Mouse (Mus musculus): ENCODE data around the gene Ptk6. TPM values are rescaled to one million over a fixed set of nuclear protein-coding genes. Genes with fewer than 3 reads are reported as not detected.

Gene Ptk6
- polyA plus RNA-seq, 1 experiment from 2014 or later, result not detected

- no peak overlapping the region for H3K4me2 ChIP-seq (ENCODE audit: low read depth)
- H3K4me1 ChIP-seq (ENCODE audit: control insufficient read depth, insufficient read depth, low read length), result peaks cover 5% of the 10 kb centered on the region; the same call in 1 of the 2 replicates
- H3K4me3 ChIP-seq (ENCODE audit: low read depth, low read length), result no peak overlapping the region
- no peak overlapping the region for H3K9ac ChIP-seq (ENCODE audit: low read length)
- no peaks in the 10 kb centered on the region for H3K36me3 ChIP-seq (ENCODE audit: control insufficient read depth, insufficient read depth, low read length)
- H3K27me3 ChIP-seq (ENCODE audit: control insufficient read depth, insufficient read depth, low read length), result no peaks in the 10 kb centered on the region
- H3K9me3 ChIP-seq (ENCODE audit: control insufficient read depth, low read length), result no peaks in the 10 kb centered on the region
- ATAC-seq (ENCODE audit: insufficient read depth, low FRiP score, low TSS enrichment), result no peak
- no peak overlapping the region for H3K27ac ChIP-seq (ENCODE audit: low read depth, low read length)
- no peak for DNase-seq (ENCODE audit: low spot score)
- 89% methylated on average over 1 of the region's 1 CpGs for WGBS
These were observed 13.3 kb downstream of the Ptk6 start for GRCm38 (mm10) chr2:181189321-181189720.

- WGBS, result 75% methylated on average over 2 of the region's 2 CpGs
- no peaks in the 10 kb centered on the region for H3K27me3 ChIP-seq (ENCODE audit: control insufficient read depth, insufficient read depth, low read length)
- ATAC-seq (ENCODE audit: insufficient read depth, low FRiP score, low TSS enrichment) (no peak), DNase-seq (ENCODE audit: low spot score) (no peak)
- H3K9me3 ChIP-seq (ENCODE audit: control insufficient read depth, low read length), result no peaks in the 10 kb centered on the region
- H3K4me1 ChIP-seq (ENCODE audit: control insufficient read depth, insufficient read depth, low read length), result peaks cover 5% of the 10 kb centered on the region; the same call in 1 of the 2 replicates
- peak overlapping the region; percentile 73 for H3K4me2 ChIP-seq (ENCODE audit: low read depth)
- H3K27ac ChIP-seq (ENCODE audit: low read depth, low read length), result peak overlapping the region; percentile 39
- peak overlapping the region; percentile 4; the same call in 1 of the 2 replicates for H3K4me3 ChIP-seq (ENCODE audit: low read depth, low read length)
- H3K36me3 ChIP-seq (ENCODE audit: control insufficient read depth, insufficient read depth, low read length), result no peaks in the 10 kb centered on the region
- no peak overlapping the region; the same call in 1 of the 2 replicates for H3K9ac ChIP-seq (ENCODE audit: low read length)
These were observed 13.9 kb downstream of the Ptk6 start for GRCm38 (mm10) chr2:181188681-181189080.

- under 1% methylated on average over 62 of the region's 64 CpGs for WGBS
- Histone ChIP-seq H3K9ac (ENCODE audit: low read length) (peak within 1 kb of the TSS; percentile 94), H3K36me3 (ENCODE audit: control insufficient read depth, insufficient read depth, low read length) (no peaks in the 10 kb centered on the region), H3K4me3 (ENCODE audit: low read depth, low read length) (peak within 1 kb of the TSS; percentile 67), H3K4me2 (ENCODE audit: low read depth) (peak within 1 kb of the TSS; percentile 73), H3K27me3 (ENCODE audit: control insufficient read depth, insufficient read depth, low read length) (no peaks in the 10 kb centered on the region), H3K4me1 (ENCODE audit: control insufficient read depth, insufficient read depth, low read length) (peaks cover 5% of the 10 kb centered on the region; the same call in 1 of the 2 replicates), H3K27ac (ENCODE audit: low read depth, low read length) (peak within 1 kb of the TSS; percentile 96), H3K9me3 (ENCODE audit: control insufficient read depth, low read length) (no peaks in the 10 kb centered on the region)
- ATAC-seq (ENCODE audit: insufficient read depth, low FRiP score, low TSS enrichment) (peak; percentile 91), DNase-seq (ENCODE audit: low spot score) (peak; percentile 92)
These were observed 15.2 kb downstream of the Ptk6 start, which contains the start of gene Ppdpf for GRCm38 (mm10) chr2:181187121-181188000. TSS of gene Ppdpf (plus strand) at chr2:181187247.

- WGBS, result under 1% methylated on average over 14 of the region's 14 CpGs
- DNase-seq (ENCODE audit: low spot score), result peak; percentile 90
- Histone ChIP-seq H3K4me2 (ENCODE audit: low read depth) (peak overlapping the region; percentile 73), H3K27ac (ENCODE audit: low read depth, low read length) (peak overlapping the region; percentile 96), H3K27me3 (ENCODE audit: control insufficient read depth, insufficient read depth, low read length) (no peaks in the 10 kb centered on the region), H3K4me3 (ENCODE audit: low read depth, low read length) (peak overlapping the region; percentile 67), H3K4me1 (ENCODE audit: control insufficient read depth, insufficient read depth, low read length) (peaks cover 5% of the 10 kb centered on the region; the same call in 1 of the 2 replicates), H3K9ac (ENCODE audit: low read length) (peak overlapping the region; percentile 94), H3K36me3 (ENCODE audit: control insufficient read depth, insufficient read depth, low read length) (no peaks in the 10 kb centered on the region), H3K9me3 (ENCODE audit: control insufficient read depth, low read length) (no peaks in the 10 kb centered on the region)
- ATAC-seq (ENCODE audit: insufficient read depth, low FRiP score, low TSS enrichment), result peak; percentile 60
These were observed 16.0 kb downstream of the Ptk6 start for GRCm38 (mm10) chr2:181186635-181187034.

GRCm38 (mm10) chr2:181180898-181181297 lies 21.7 kb downstream of the Ptk6 start:
- no peak overlapping the region for H3K4me2 ChIP-seq (ENCODE audit: low read depth)
- no peaks in the 10 kb centered on the region for H3K4me1 ChIP-seq (ENCODE audit: control insufficient read depth, insufficient read depth, low read length)
- H3K36me3 ChIP-seq (ENCODE audit: control insufficient read depth, insufficient read depth, low read length), result no peaks in the 10 kb centered on the region
- DNase-seq (ENCODE audit: low spot score) (no peak), ATAC-seq (ENCODE audit: insufficient read depth, low FRiP score, low TSS enrichment) (no peak)
- H3K4me3 ChIP-seq (ENCODE audit: low read depth, low read length), result no peak overlapping the region
- H3K27me3 ChIP-seq (ENCODE audit: control insufficient read depth, insufficient read depth, low read length), result no peaks in the 10 kb centered on the region
- H3K9me3 ChIP-seq (ENCODE audit: control insufficient read depth, low read length), result no peaks in the 10 kb centered on the region
- 85% methylated on average over 6 of the region's 6 CpGs for WGBS
- H3K27ac ChIP-seq (ENCODE audit: low read depth, low read length), result no peak overlapping the region
- H3K9ac ChIP-seq (ENCODE audit: low read length), result no peak overlapping the region

GRCm38 (mm10) chr2:181178471-181178870 lies 24.1 kb downstream of the Ptk6 start:
- Histone ChIP-seq H3K4me1 (ENCODE audit: control insufficient read depth, insufficient read depth, low read length) (no peaks in the 10 kb centered on the region), H3K27me3 (ENCODE audit: control insufficient read depth, insufficient read depth, low read length) (no peaks in the 10 kb centered on the region), H3K4me2 (ENCODE audit: low read depth) (no peak overlapping the region), H3K4me3 (ENCODE audit: low read depth, low read length) (no peak overlapping the region), H3K9me3 (ENCODE audit: control insufficient read depth, low read length) (no peaks in the 10 kb centered on the region), H3K27ac (ENCODE audit: low read depth, low read length) (no peak overlapping the region), H3K36me3 (ENCODE audit: control insufficient read depth, insufficient read depth, low read length) (no peaks in the 10 kb centered on the region), H3K9ac (ENCODE audit: low read length) (no peak overlapping the region)
- ATAC-seq (ENCODE audit: insufficient read depth, low FRiP score, low TSS enrichment), result no peak
- WGBS, result 88% methylated on average over 5 of the region's 5 CpGs
- no peak for DNase-seq (ENCODE audit: low spot score)

- no peak overlapping the region for H3K9ac ChIP-seq (ENCODE audit: low read length)
- no peaks in the 10 kb centered on the region for H3K27me3 ChIP-seq (ENCODE audit: control insufficient read depth, insufficient read depth, low read length)
- WGBS, result 82% methylated on average over 3 of the region's 3 CpGs
- H3K4me3 ChIP-seq (ENCODE audit: low read depth, low read length), result no peak overlapping the region
- ATAC-seq (ENCODE audit: insufficient read depth, low FRiP score, low TSS enrichment) (no peak), DNase-seq (ENCODE audit: low spot score) (no peak)
- H3K4me2 ChIP-seq (ENCODE audit: low read depth), result no peak overlapping the region
- no peak overlapping the region for H3K27ac ChIP-seq (ENCODE audit: low read depth, low read length)
- H3K9me3 ChIP-seq (ENCODE audit: control insufficient read depth, low read length), result no peaks in the 10 kb centered on the region
- no peaks in the 10 kb centered on the region for H3K4me1 ChIP-seq (ENCODE audit: control insufficient read depth, insufficient read depth, low read length)
- no peaks in the 10 kb centered on the region for H3K36me3 ChIP-seq (ENCODE audit: control insufficient read depth, insufficient read depth, low read length)
These were observed 24.6 kb downstream of the Ptk6 start for GRCm38 (mm10) chr2:181178015-181178414.

GRCm38 (mm10) chr2:181174646-181175045 lies 27.9 kb downstream of the Ptk6 start:
- Histone ChIP-seq H3K27ac (ENCODE audit: low read depth, low read length) (no peak overlapping the region), H3K4me2 (ENCODE audit: low read depth) (no peak overlapping the region), H3K9me3 (ENCODE audit: control insufficient read depth, low read length) (no peaks in the 10 kb centered on the region), H3K4me1 (ENCODE audit: control insufficient read depth, insufficient read depth, low read length) (no peaks in the 10 kb centered on the region), H3K4me3 (ENCODE audit: low read depth, low read length) (no peak overlapping the region), H3K9ac (ENCODE audit: low read length) (no peak overlapping the region), H3K27me3 (ENCODE audit: control insufficient read depth, insufficient read depth, low read length) (no peaks in the 10 kb centered on the region), H3K36me3 (ENCODE audit: control insufficient read depth, insufficient read depth, low read length) (no peaks in the 10 kb centered on the region)
- WGBS, result 96% methylated on average over 3 of the region's 3 CpGs
- ATAC-seq (ENCODE audit: insufficient read depth, low FRiP score, low TSS enrichment) (no peak), DNase-seq (ENCODE audit: low spot score) (no peak)

- no peak for DNase-seq (ENCODE audit: low spot score)
- Histone ChIP-seq H3K36me3 (ENCODE audit: control insufficient read depth, insufficient read depth, low read length) (no peaks in the 10 kb centered on the region), H3K4me3 (ENCODE audit: low read depth, low read length) (no peak overlapping the region), H3K27me3 (ENCODE audit: control insufficient read depth, insufficient read depth, low read length) (no peaks in the 10 kb centered on the region), H3K4me1 (ENCODE audit: control insufficient read depth, insufficient read depth, low read length) (no peaks in the 10 kb centered on the region), H3K4me2 (ENCODE audit: low read depth) (no peak overlapping the region), H3K27ac (ENCODE audit: low read depth, low read length) (no peak overlapping the region), H3K9ac (ENCODE audit: low read length) (no peak overlapping the region), H3K9me3 (ENCODE audit: control insufficient read depth, low read length) (no peaks in the 10 kb centered on the region)
- WGBS, result 91% methylated on average over 5 of the region's 5 CpGs
- ATAC-seq (ENCODE audit: insufficient read depth, low FRiP score, low TSS enrichment), result no peak
These were observed 36.1 kb downstream of the Ptk6 start for GRCm38 (mm10) chr2:181166469-181166868.

Measured in neural tube, embryonic 11.5 days (tissue).